Mouse (Mus musculus): Measurements from ENCODE around the gene Ssxb10.
"Not testable (repeated sequence)": the region's sequence is repeated elsewhere in the genome, so short reads cannot be mapped to it uniquely, and the experiment has no call there.

Gene Ssxb10

GRCm38 (mm10) chrX:8327124-8327523 lies at the start of gene Ssxb10:
Gene Ssxb10 (plus strand): TSS chrX:8327424.
- in situ Hi-C loops (cut with MseI, MboI) = no loop called here

DNA sequence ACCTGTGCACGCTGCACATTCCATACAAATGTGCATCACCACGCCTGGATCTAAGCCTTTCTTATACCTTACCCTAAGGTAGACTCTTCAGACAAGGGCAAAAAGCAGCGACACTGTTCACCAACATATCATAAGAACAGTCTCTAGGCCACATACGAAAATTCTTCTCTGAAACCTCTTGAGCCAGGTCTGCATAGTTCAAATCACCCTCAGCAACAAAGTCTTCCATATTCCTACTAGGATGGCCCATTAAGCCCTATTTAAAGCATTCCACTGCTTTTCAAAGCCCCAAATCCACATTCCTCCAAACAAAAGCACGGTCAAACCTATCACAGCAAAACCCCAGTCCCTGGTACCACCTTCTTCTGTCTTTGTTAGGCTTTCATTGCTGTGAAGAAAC lies 38.6 kb upstream of the Ssxb10 start:
- in situ Hi-C loops (cut with MseI, MboI) = no loop called here

DNA sequence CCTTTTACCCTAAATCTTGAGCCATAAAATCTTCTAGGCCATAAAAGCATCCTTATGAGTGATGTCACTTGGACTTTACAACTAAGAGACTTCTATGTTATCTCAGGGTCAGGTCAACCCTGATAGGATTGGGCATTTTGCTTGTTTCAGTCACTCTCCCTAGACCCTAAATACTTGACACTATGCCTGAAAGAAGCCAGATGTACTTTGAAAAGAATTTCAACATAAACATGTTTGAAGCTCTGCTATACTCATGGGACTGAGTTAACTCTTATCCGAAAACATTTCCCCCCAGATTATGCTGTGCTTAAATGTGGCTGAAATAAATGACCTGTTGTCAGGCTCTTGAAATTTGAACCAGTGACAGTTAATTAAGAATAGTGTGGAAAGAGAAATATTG lies 17.9 kb upstream of the Ssxb10 start:
- in situ Hi-C loops (cut with MseI, MboI) = no loop called here

DNA sequence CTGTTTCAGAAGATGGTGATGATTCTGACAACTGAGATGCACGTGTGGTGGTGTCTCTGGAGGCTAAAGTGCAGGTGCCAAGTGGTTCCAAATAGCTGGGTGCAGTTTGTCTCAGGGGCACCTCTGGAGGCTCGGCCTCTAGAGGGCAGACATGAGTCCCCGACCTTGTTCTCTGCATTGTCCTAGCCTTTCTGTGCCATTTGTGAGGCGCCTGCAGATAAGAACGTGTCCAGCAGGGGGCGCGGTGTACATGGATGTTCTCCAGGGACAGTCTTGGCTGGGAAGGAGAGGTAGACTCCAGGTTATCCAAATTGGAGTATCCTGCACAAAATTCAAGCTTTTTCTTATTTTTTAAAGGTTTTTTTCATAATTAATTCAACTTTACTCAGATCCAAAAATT lies 12.3 kb upstream of the Ssxb10 start:
- in situ Hi-C loops (cut with MseI, MboI) = not testable (repeated sequence)

- in situ Hi-C loops (cut with MseI, MboI) = not testable (repeated sequence)
Observed at GRCm38 (mm10) chrX:8366678-8367077, 39.5 kb downstream of the Ssxb10 start, which contains the start of gene Ssxb9. Gene Ssxb9 (plus strand): TSS chrX:8366978.
